Mouse (Mus musculus) spleen, adult 2 months (tissue): Measurements from ENCODE around the gene Mroh7. TPM values are rescaled to one million over a fixed set of nuclear protein-coding genes. Genes with fewer than 3 reads are reported as not detected.
A peak's percentile ranks its signal among the peaks of the same experiment; 100 is the strongest.

Source experiments
- DNase-seq, 2 experiments: peaks; one replicate each; pipeline versions ENCODE4 v3.0.0 to v3.0.0-alpha.2; 2012 to 2021; ENCODE audit warnings: low spot score in 2 of 2, low read depth in 1 of 2
- H3K27ac ChIP-seq: fragments of 200-500 bp; 2 replicates; pipeline ENCODE4 v1.5.1; 2012; ENCODE audit warnings: low read length, inconsistent platforms; ENCODE audit not compliant: insufficient read depth
- H3K27me3 ChIP-seq: fragments of 200-500 bp; 2 replicates; pipeline ENCODE4 v1.6.1; 2012; ENCODE audit warnings: mild to moderate bottlenecking, moderate library complexity, low read length, inconsistent platforms; ENCODE audit not compliant: control insufficient read depth, insufficient read depth
- H3K36me3 ChIP-seq: fragments of 200-500 bp; 2 replicates; pipeline ENCODE4 v1.6.1; 2012; ENCODE audit warnings: mild to moderate bottlenecking, low read length, inconsistent platforms; ENCODE audit not compliant: control insufficient read depth, insufficient read depth
- H3K4me1 ChIP-seq: fragments of 200-500 bp; 2 replicates; pipeline ENCODE4 v1.6.1; 2011; ENCODE audit warnings: inconsistent platforms; ENCODE audit not compliant: control insufficient read depth, insufficient read depth, insufficient read length
- H3K4me3 ChIP-seq: fragments of 200-500 bp; 2 replicates; pipeline ENCODE4 v1.5.1; 2011; ENCODE audit warnings: mild to moderate bottlenecking, inconsistent platforms; ENCODE audit not compliant: insufficient read depth, insufficient read length; ENCODE audit errors: extremely low read depth
- CTCF ChIP-seq: fragments of 200-500 bp; IDR thresholded peaks from 2 replicates; pipeline ENCODE4 v1.5.1; 2011; ENCODE audit warnings: mild to moderate bottlenecking, inconsistent platforms; ENCODE audit not compliant: insufficient read depth, insufficient read length, insufficient replicate concordance; ENCODE audit errors: extremely low read depth
- POLR2A ChIP-seq: fragments of 200-500 bp; IDR thresholded peaks from 2 replicates; pipeline ENCODE4 v1.6.1; 2011; ENCODE audit warnings: low read depth, low read length, inconsistent platforms
- WGBS: fragments of 180-500 bp; shearing (Covaris S2); methylation state at CpG from one replicate; pipeline ENCODE4 v1.1.7; 2018; 5-methylcytosine and 5-hydroxymethylcytosine counted together
- polyA plus RNA-seq: library from polyadenylated mRNA; depleted of rRNA; stranded (reverse); fragments of >200 nt; gene quantifications from 2 replicates; pipeline ENCODE4 v1.2.3, GENCODE M21; 2012

Mroh7 gene
- polyA plus RNA-seq, 1 experiment, result 2.1 TPM

- TF ChIP-seq CTCF, result no peak
- TF ChIP-seq POLR2A, result no peak
- DNase-seq, result no peak
- no peaks in the 10 kb centered on the region for H3K4me1 ChIP-seq
- 58% methylated on average over 4 of the region's 4 CpGs for WGBS
- H3K36me3 ChIP-seq, result no peaks in the 10 kb centered on the region
- H3K4me3 ChIP-seq, result no peak overlapping the region
- no peaks in the 10 kb centered on the region for H3K27me3 ChIP-seq
- H3K27ac ChIP-seq, result no peak overlapping the region
Measured at GRCm38 (mm10) chr4:106700798-106701197, 29.9 kb downstream of the Mroh7 start.

DNA sequence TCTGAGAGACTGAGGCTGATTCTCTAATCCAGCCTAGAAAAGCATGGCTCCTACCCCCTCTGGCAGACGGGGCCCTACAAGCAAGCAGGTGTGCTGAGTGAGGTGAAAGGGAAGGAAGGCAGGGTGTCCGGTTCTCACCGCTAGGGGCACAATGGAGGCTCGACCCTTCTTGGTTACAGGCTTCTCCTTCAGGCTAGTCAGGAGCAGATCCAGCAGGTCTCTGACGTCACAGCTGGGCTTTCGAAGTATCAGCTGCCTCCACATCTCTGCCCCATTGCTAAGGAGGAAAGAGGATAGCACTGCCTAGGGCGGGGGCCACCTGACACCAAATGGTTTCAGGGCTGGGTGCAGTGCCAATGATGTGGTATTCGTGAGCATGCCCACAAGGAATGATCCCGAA is 30.7 kb downstream of the Mroh7 start:
- no peak for DNase-seq
- Histone ChIP-seq H3K27ac (no peak overlapping the region), H3K4me1 (no peaks in the 10 kb centered on the region), H3K27me3 (no peaks in the 10 kb centered on the region), H3K36me3 (no peaks in the 10 kb centered on the region), H3K4me3 (no peak overlapping the region)
- 20% methylated on average over 9 of the region's 9 CpGs for WGBS
- TF ChIP-seq CTCF (peak; percentile 33; the same call in 1 of the 2 replicates), POLR2A (no peak)

DNA sequence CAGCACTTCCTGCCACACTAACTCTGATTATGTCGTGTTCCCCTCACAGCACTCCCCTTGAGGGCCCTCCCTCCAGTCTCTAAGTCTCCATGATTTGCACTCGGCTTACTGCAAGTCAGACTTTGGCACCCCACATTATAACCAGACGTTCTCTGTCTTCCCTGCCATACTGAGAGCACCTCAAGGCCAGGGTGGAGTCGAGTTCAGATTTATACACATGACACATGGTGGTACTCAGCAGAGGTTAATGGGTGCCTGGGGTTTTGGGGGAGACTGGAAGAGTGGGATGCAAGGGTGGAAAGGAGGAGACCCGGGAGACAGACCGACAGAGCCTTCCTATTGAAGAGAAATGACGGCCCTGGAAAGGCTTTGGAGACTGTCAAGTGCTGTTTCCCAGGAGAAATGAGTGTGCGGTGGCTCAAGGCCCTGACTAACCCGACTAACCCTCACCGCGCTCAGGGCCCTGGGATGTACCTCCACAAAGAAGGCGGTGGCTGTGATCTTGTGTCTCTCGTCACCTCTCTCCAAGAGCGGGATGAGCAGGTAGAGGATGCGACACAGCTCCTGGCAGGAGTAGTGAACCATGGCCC is 36.8 kb downstream of the Mroh7 start:
- Histone ChIP-seq H3K4me1 (no peaks in the 10 kb centered on the region), H3K27ac (no peak overlapping the region), H3K4me3 (no peak overlapping the region), H3K27me3 (no peaks in the 10 kb centered on the region), H3K36me3 (no peaks in the 10 kb centered on the region)
- DNase-seq, result no peak
- TF ChIP-seq CTCF (no peak), POLR2A (no peak)
- WGBS, result 82% methylated on average over 15 of the region's 15 CpGs

DNA sequence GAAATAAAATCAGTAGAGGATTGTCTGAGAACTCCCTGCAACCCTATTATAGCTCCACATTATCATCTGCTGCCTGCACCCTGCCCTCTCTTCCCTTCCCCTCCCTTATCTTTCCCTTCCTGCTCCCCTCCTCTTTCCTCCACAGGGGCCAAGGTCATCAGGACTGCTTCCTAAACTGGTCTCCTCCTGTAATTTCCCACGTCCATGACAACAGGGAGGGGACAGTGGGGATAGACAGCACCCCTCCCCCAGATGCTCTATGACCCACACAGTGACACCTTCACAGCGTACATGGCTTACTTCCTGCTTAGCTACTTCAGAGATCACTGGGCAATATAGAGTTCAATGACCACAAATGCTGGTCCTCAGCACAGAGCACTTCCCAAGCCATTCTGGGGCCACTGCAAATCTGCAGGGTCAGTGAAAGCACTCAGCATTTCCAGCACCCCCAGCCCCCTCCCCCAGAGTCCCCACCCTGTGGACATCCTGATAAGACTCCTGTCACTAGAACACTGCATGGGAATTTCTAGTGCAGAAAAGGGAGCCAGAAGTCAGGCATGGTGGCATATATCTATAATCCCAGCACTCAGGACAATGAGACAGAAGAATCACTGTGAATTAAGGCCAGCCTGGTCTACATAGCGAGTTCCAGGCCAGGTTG is 42.0 kb downstream of the Mroh7 start:
- no peak for TF ChIP-seq CTCF
- TF ChIP-seq POLR2A, result no peak
- H3K4me1 ChIP-seq, result no peaks in the 10 kb centered on the region
- no peaks in the 10 kb centered on the region for H3K36me3 ChIP-seq
- H3K27ac ChIP-seq, result no peak overlapping the region; the same call in 1 of the 2 replicates
- H3K4me3 ChIP-seq, result no peak overlapping the region
- 41% methylated on average over 3 of the region's 3 CpGs for WGBS
- H3K27me3 ChIP-seq, result no peaks in the 10 kb centered on the region
- no peak for DNase-seq

DNA sequence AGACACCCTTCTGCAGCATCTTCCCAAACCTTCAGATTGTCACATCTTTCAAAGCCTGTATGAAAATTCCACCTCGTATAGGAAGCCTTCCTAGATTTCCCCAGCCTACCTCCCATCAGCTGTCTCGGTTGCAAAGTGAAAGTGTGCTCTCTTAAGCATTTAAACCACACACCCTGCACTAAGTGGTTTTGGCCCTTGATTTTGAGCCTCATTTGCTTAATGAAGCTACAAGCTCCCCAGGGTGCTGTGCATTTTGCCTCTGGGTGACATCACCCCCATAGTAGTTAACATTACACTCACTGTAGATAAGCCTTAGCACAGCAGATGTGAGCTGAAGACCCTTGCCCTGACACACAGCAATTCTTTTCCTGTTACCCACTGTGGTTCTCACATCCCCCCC is 49.8 kb downstream of the Mroh7 start:
- Histone ChIP-seq H3K4me1 (peaks cover 3% of the 10 kb centered on the region; the same call in 1 of the 2 replicates), H3K4me3 (no peak overlapping the region), H3K36me3 (peaks cover 4% of the 10 kb centered on the region), H3K27me3 (no peaks in the 10 kb centered on the region), H3K27ac (no peak overlapping the region)
- 28% methylated on average over 2 of the region's 2 CpGs for WGBS
- DNase-seq, result no peak
- TF ChIP-seq POLR2A, result no peak
- TF ChIP-seq CTCF, result no peak

DNA sequence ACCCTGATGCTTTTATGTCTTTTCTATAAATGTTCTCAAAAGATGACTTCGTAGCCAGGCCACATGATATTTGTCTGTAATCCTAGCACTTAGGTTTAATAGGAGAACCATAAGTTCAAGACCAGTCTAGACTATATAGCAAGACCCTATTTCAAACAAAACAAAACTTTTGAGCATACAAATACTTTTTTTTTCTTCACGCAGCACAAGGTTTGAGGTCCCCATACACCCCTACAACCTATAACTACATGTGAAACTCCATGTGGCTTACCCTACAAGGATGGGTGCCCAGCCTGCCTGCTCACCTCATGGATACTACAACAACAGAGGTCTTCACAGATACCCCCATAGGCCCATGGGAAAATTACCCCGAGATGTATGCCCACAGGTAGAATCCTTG is 51.6 kb downstream of the Mroh7 start:
- WGBS, result 63% methylated on average over 3 of the region's 3 CpGs
- H3K4me1 ChIP-seq, result peaks cover 3% of the 10 kb centered on the region; the same call in 1 of the 2 replicates
- no peak overlapping the region for H3K4me3 ChIP-seq
- no peak overlapping the region for H3K27ac ChIP-seq
- no peak for DNase-seq
- peaks cover 13% of the 10 kb centered on the region for H3K36me3 ChIP-seq
- TF ChIP-seq POLR2A (no peak), CTCF (no peak)
- H3K27me3 ChIP-seq, result no peaks in the 10 kb centered on the region
